Mouse (Mus musculus) kidney, embryonic 16.5 days (tissue): ENCODE data around the gene Slf2. TPM values are rescaled to one million over a fixed set of nuclear protein-coding genes. Genes with fewer than 3 reads are reported as not detected.

Source experiments
- ATAC-seq: fragments of 200-750 bp; cut with Nextera tagmentation; 2 replicates; pipeline ENCODE4 v1.8.0; 2017; ENCODE audit warnings: moderate TSS enrichment; ENCODE audit not compliant: low FRiP score, low TSS enrichment
- H3K27ac ChIP-seq: fragments of 300-500 bp; sonication (generic); 2 replicates; pipeline ENCODE4 v1.5.1; 2014; ENCODE audit warnings: low read length
- H3K27me3 ChIP-seq: fragments of 300-500 bp; sonication (generic); 2 replicates; pipeline ENCODE4 v1.6.1; 2014; ENCODE audit warnings: low read length, control low read depth, mixed read lengths; ENCODE audit not compliant: insufficient read depth
- H3K36me3 ChIP-seq: fragments of 300-500 bp; sonication (generic); 2 replicates; pipeline ENCODE4 v1.6.1; 2014; ENCODE audit warnings: low read length, control low read depth, mixed read lengths; ENCODE audit not compliant: insufficient read depth
- H3K4me1 ChIP-seq: fragments of 300-500 bp; sonication (generic); 2 replicates; pipeline ENCODE4 v1.6.1; 2014; ENCODE audit warnings: low read length, control low read depth, mixed read lengths; ENCODE audit not compliant: insufficient read depth
- H3K4me2 ChIP-seq: fragments of 300-500 bp; sonication (generic); replicated peaks from 2 replicates; pipeline ENCODE4 v1.6.1; 2014; ENCODE audit warnings: low read depth, low read length
- H3K4me3 ChIP-seq: fragments of 300-500 bp; sonication (generic); 2 replicates; pipeline ENCODE4 v1.5.1; 2014; ENCODE audit warnings: mild to moderate bottlenecking, low read length
- H3K9ac ChIP-seq: fragments of 300-500 bp; sonication (generic); replicated peaks from 2 replicates; pipeline ENCODE4 v1.6.1; 2014; ENCODE audit warnings: low read length
- H3K9me3 ChIP-seq: fragments of 300-500 bp; sonication (generic); 2 replicates; pipeline ENCODE4 v1.6.1; 2016; ENCODE audit warnings: low read length, control low read depth
- WGBS: fragments of 180-500 bp; shearing (Covaris S2); extraction: QIAGEN DNeasy Blood & Tissue Kit; methylation state at CpG from one replicate; pipeline ENCODE4 v1.1.7; 2014; 5-methylcytosine and 5-hydroxymethylcytosine counted together
- polyA plus RNA-seq: library from polyadenylated mRNA; unstranded; fragments of >200 nt; fragmentation: Nextera tagmentation; extraction: Ambion mirVana; gene quantifications from 2 replicates; pipeline ENCODE4 v1.2.1, GENCODE M21; 2015

The Slf2 gene
- polyA plus RNA-seq, 1 experiment from 2014 or later: 38.7 TPM

GRCm38 (mm10) chr19:45014335-45014971, 83.5 kb downstream of the Slf2 start, which contains the start of gene Lzts2:
Gene Lzts2, plus strand, starts transcription at chr19:45014414.
- H3K9ac ChIP-seq: peak within 1 kb of the TSS; percentile 97
- peak within 1 kb of the TSS; percentile 95 for H3K4me2 ChIP-seq
- no peaks in the 10 kb centered on the region for H3K27me3 ChIP-seq
- no peaks in the 10 kb centered on the region for H3K9me3 ChIP-seq
- H3K27ac ChIP-seq: peak within 1 kb of the TSS; percentile 98
- ATAC-seq: peak; percentile 5; the same call in 1 of the 2 replicates
- peaks cover 43% of the 10 kb centered on the region for H3K4me1 ChIP-seq
- H3K36me3 ChIP-seq: peaks cover 24% of the 10 kb centered on the region
- H3K4me3 ChIP-seq: peak within 1 kb of the TSS; percentile 87
- WGBS: 6% methylated on average over 10 of the region's 10 CpGs

GRCm38 (mm10) chr19:45014981-45015402, 84.0 kb downstream of the Slf2 start:
- H3K9me3 ChIP-seq: no peaks in the 10 kb centered on the region
- H3K4me3 ChIP-seq: peak overlapping the region; percentile 87
- H3K9ac ChIP-seq: peak overlapping the region; percentile 97
- WGBS: under 1% methylated on average over 25 of the region's 25 CpGs
- no peaks in the 10 kb centered on the region for H3K27me3 ChIP-seq
- H3K4me2 ChIP-seq: peak overlapping the region; percentile 95
- H3K36me3 ChIP-seq: peaks cover 20% of the 10 kb centered on the region
- peak; percentile 14; the same call in 1 of the 2 replicates for ATAC-seq
- H3K27ac ChIP-seq: peak overlapping the region; percentile 98
- H3K4me1 ChIP-seq: peaks cover 47% of the 10 kb centered on the region

GRCm38 (mm10) chr19:45015518-45016281, 84.7 kb downstream of the Slf2 start:
- Histone ChIP-seq H3K36me3 (peaks cover 13% of the 10 kb centered on the region), H3K27me3 (no peaks in the 10 kb centered on the region), H3K27ac (peak overlapping the region; percentile 98), H3K4me3 (peak overlapping the region; percentile 87), H3K9ac (peak overlapping the region; percentile 97), H3K9me3 (no peaks in the 10 kb centered on the region), H3K4me2 (peak overlapping the region; percentile 95), H3K4me1 (peaks cover 54% of the 10 kb centered on the region)
- 0% methylated on average over 34 of the region's 34 CpGs for WGBS
- ATAC-seq: peak; percentile 12

GRCm38 (mm10) chr19:45016341-45017215, 85.6 kb downstream of the Slf2 start:
- no peaks in the 10 kb centered on the region for H3K27me3 ChIP-seq
- peak overlapping the region; percentile 95 for H3K4me2 ChIP-seq
- peaks cover 8% of the 10 kb centered on the region for H3K36me3 ChIP-seq
- H3K9ac ChIP-seq: peak overlapping the region; percentile 97
- H3K4me3 ChIP-seq: peak overlapping the region; percentile 87
- no peaks in the 10 kb centered on the region for H3K9me3 ChIP-seq
- H3K4me1 ChIP-seq: peaks cover 63% of the 10 kb centered on the region
- peak; percentile 40 for ATAC-seq
- peak overlapping the region; percentile 98 for H3K27ac ChIP-seq
- WGBS: under 1% methylated on average over 16 of the region's 18 CpGs

GRCm38 (mm10) chr19:45017216-45017771, 86.3 kb downstream of the Slf2 start:
- under 1% methylated on average over 24 of the region's 27 CpGs for WGBS
- Histone ChIP-seq H3K36me3 (peaks cover 9% of the 10 kb centered on the region), H3K4me2 (peak overlapping the region; percentile 95), H3K4me1 (peaks cover 68% of the 10 kb centered on the region), H3K9me3 (no peaks in the 10 kb centered on the region), H3K4me3 (peak overlapping the region; percentile 87), H3K9ac (peak overlapping the region; percentile 97), H3K27me3 (no peaks in the 10 kb centered on the region), H3K27ac (peak overlapping the region; percentile 98)
- peak; percentile 66 for ATAC-seq

GRCm38 (mm10) chr19:45017909-45018308, 87.0 kb downstream of the Slf2 start:
- ATAC-seq: peak; percentile 71
- WGBS: under 1% methylated on average over 32 of the region's 48 CpGs
- Histone ChIP-seq H3K4me1 (peaks cover 65% of the 10 kb centered on the region), H3K36me3 (peaks cover 14% of the 10 kb centered on the region), H3K9ac (peak overlapping the region; percentile 97), H3K9me3 (no peaks in the 10 kb centered on the region), H3K4me3 (peak overlapping the region; percentile 87), H3K27me3 (no peaks in the 10 kb centered on the region), H3K27ac (peak overlapping the region; percentile 98), H3K4me2 (peak overlapping the region; percentile 95)

GRCm38 (mm10) chr19:45018351-45018831, 87.4 kb downstream of the Slf2 start:
- Histone ChIP-seq H3K36me3 (peaks cover 16% of the 10 kb centered on the region), H3K4me3 (peak overlapping the region; percentile 87), H3K4me2 (peak overlapping the region; percentile 95), H3K27me3 (no peaks in the 10 kb centered on the region), H3K27ac (peak overlapping the region; percentile 98), H3K9ac (peak overlapping the region; percentile 97), H3K4me1 (peaks cover 60% of the 10 kb centered on the region), H3K9me3 (no peaks in the 10 kb centered on the region)
- ATAC-seq: no peak; the same call in 1 of the 2 replicates
- 0% methylated on average over 13 of the region's 13 CpGs for WGBS

GRCm38 (mm10) chr19:45020348-45020747, 89.4 kb downstream of the Slf2 start:
- no peak for ATAC-seq
- H3K36me3 ChIP-seq: peaks cover 34% of the 10 kb centered on the region
- H3K27me3 ChIP-seq: no peaks in the 10 kb centered on the region
- H3K4me1 ChIP-seq: peaks cover 48% of the 10 kb centered on the region
- WGBS: 38% methylated on average over 6 of the region's 6 CpGs
- H3K9me3 ChIP-seq: no peaks in the 10 kb centered on the region
- H3K4me2 ChIP-seq: peak overlapping the region; percentile 37
- no peak overlapping the region for H3K27ac ChIP-seq
- H3K9ac ChIP-seq: peak overlapping the region; percentile 37
- H3K4me3 ChIP-seq: peak overlapping the region; percentile 3; the same call in 1 of the 2 replicates

GRCm38 (mm10) chr19:45021362-45021761, 90.4 kb downstream of the Slf2 start:
- H3K27me3 ChIP-seq: no peaks in the 10 kb centered on the region
- no peak overlapping the region for H3K27ac ChIP-seq
- H3K36me3 ChIP-seq: peaks cover 44% of the 10 kb centered on the region
- H3K9ac ChIP-seq: peak overlapping the region; percentile 31; the same call in 1 of the 2 replicates
- H3K9me3 ChIP-seq: no peaks in the 10 kb centered on the region
- ATAC-seq: no peak
- H3K4me1 ChIP-seq: peaks cover 40% of the 10 kb centered on the region
- H3K4me3 ChIP-seq: no peak overlapping the region
- 0 out of 2 replicates have a peak overlapping the region, but pooled peaks have one; percentile 37 for H3K4me2 ChIP-seq
- 88% methylated on average over 15 of the region's 15 CpGs for WGBS
